Mouse (Mus musculus): ENCODE measurements around the gene Ddx49.

Ddx49 gene

DNA sequence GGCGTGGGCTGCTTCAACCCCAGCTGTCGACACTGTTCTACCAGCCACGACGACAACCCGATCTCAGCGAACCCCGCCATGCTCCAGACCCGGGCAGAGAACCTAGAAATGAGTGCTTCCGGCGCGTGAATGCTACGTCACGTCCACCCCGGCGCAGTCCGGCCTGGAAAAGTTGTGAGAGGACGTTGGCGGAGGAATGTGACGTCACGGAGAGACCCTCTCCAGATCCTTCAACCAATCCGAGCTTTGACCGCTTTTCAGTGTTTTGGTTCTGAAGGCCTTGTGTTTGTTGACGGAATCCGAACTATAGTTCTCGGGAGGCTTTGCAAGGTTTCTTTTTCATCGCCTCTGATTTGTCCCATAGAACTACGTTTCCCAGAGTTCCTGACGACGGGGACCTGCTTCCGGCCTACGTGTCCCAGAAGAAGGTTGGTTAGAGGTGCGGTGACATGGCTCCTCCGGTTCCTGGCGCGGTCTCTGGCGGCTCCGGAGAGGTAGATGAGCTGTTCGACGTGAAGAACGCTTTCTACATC, at the start of gene Ddx49, which contains the start of gene Cope:
Gene Ddx49, minus strand, starts transcription at position 132 of the 533 bp plus-strand sequence.
Gene Cope, plus strand, starts transcription at position 161 of the 533 bp plus-strand sequence.
- DNase-seq, result peak; percentile 96

- no peak for DNase-seq
Measured at GRCm38 (mm10) chr8:70352000-70352384, 49.7 kb upstream of the Ddx49 start.

GRCm38 (mm10) chr8:70351035-70351999, 49.0 kb upstream of the Ddx49 start:
- DNase-seq, result no peak

GRCm38 (mm10) chr8:70347860-70348420, 45.7 kb upstream of the Ddx49 start:
- peak; percentile 67 to 72 for DNase-seq

DNA sequence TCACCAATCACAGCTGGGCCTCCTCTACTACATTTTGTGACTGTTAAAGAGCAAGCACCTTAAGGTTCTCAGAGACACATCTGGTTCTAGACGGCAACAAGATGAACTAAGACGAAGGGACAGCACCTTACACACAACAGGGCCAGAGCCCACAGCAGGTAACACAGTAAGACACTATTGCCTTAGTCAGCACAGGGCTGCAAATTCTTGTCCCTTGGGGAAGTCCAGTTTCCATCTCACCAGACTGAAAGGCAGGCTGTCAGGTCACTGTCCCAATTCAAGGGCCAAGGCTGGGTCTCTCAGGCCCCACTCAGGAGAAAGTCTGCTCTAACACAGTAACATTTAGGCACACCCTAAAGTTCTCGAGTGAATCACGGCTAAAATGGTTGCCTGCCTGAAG, 45.2 kb upstream of the Ddx49 start:
- DNase-seq, result no peak

DNA sequence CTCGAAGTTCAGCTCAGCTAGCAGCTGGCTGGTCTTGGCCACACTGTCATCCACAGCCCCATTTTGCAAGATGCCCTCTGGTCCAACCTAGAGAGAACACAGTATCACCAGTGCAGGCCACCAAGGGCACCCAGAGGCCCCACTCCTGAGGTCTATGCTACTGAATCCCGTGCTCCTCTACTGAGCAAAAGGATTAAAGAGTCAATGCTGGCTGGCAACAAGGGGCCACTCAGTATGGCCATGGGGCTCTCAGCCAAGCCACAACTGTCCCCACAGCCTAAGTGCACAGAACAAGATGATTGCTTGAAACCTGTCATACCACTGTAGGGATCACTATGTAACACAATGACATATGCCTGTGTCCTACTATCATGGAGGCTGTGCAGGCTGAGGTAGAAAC, 42.0 kb upstream of the Ddx49 start:
- no peak for DNase-seq

- DNase-seq, result peak; percentile 25 to 66
Measured at GRCm38 (mm10) chr8:70343696-70344095, 41.4 kb upstream of the Ddx49 start.

DNA sequence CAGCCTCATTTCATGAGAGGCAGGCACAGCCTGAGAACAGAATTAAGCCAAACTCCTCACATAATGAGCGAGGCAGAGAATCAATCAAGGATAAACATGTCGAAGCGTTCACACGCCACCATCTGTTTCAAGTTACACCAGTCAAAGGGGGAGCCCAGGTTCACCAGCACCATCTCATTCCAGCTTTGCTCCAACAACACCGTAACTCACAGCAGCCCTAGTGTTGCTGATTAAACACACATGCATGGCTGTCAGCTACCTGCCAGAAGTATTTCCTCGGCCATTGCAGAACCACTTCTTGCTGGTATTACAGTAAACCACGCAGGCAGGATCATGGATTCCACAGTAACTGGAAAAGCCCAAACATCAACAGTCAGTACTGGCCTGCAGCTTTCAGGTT, 40.8 kb upstream of the Ddx49 start:
- no peak for DNase-seq

DNA sequence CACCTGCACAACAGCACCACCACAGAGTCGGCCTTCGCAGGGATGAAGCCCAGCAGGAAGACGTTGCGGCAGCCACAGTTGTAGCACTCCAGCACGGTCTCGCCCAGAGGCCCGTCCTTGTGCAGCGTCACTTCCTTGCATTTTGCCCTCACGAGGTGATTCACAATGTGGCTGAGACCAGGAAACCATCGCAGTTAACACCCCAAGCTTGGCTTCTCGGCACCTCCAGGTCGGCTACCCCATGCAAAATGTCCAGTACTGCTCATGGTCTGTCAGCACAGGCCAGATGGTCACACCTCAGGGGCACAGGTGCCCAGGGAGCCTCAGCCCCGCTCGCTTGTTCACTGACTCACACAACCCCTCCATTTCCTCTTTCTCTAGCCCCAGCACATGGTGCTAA, 39.7 kb upstream of the Ddx49 start:
- no peak for DNase-seq

- DNase-seq, result no peak
Measured at GRCm38 (mm10) chr8:70340659-70341058, 38.4 kb upstream of the Ddx49 start.

- no peak for DNase-seq
Measured at GRCm38 (mm10) chr8:70338931-70339330, 36.6 kb upstream of the Ddx49 start.

DNA sequence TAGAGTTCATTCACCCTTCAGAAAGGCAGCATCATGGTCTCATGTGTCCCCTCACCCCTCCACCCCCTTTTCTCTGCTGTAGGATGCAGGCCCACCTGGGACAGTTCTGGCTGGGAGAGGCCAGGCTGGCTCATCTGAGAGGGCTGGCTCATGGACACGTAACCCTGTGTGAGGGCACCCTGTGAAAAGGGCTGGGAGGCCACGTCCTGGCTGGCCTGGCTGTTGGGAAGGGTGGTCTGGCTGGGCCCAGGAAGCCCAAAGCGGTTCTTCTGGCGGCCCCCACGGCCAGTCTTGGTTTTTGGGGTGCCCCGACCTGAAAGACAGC, 30.6 kb upstream of the Ddx49 start:
- DNase-seq, result no peak

GRCm38 (mm10) chr8:70332070-70332877, 30.0 kb upstream of the Ddx49 start:
- DNase-seq, result peak in 1 of 2 experiments; percentile 77

DNA sequence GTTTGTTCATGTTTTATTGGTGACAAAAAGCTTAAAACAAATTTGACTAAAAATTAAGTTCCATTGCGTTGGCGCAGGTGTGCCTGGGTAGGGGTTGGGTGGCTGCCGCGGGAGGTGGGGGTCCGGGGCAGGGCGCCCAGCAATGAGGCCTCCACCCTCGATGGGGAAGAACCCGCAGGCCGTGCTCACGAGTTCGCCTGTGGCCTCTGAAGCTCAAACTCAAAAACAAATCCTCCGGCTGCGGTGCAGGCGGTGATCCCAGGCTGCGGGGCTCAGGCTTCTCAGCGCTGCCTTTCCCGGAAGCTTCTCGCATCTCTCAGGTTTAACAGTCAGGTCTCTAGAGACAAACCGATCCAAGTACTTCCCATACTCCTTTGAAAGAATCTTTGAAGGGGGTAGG, 29.2 kb upstream of the Ddx49 start:
- DNase-seq, result no peak

- DNase-seq, result peak in 1 of 2 experiments; percentile 64
Measured at GRCm38 (mm10) chr8:70330741-70331364, 28.6 kb upstream of the Ddx49 start.

- DNase-seq, result no peak
Measured at GRCm38 (mm10) chr8:70329835-70330740, 27.8 kb upstream of the Ddx49 start.

GRCm38 (mm10) chr8:70329124-70329834, 27.0 kb upstream of the Ddx49 start, which contains the start of gene Gdf1:
Gdf1 (plus strand) TSS chr8:70329817.
- DNase-seq, result no peak

DNA sequence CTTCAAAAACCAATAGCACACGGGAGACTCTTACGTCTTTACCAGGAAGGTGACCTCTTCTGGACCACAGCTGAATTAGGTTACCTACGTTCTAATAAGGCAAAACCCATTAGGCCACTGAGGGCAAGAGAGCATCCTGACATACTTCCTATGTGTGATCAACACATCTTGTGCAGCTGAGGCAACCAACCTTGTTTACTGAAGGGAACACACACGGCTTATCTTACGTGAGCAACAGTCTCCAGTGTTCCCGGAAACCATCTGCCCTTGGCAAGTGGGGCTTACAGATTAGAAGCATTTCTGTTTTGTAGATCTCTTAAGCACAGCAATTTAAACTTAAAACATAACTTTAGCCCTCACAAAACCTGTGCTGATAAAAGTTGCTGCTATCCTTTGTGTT, 25.2 kb upstream of the Ddx49 start:
- no peak for DNase-seq

DNA sequence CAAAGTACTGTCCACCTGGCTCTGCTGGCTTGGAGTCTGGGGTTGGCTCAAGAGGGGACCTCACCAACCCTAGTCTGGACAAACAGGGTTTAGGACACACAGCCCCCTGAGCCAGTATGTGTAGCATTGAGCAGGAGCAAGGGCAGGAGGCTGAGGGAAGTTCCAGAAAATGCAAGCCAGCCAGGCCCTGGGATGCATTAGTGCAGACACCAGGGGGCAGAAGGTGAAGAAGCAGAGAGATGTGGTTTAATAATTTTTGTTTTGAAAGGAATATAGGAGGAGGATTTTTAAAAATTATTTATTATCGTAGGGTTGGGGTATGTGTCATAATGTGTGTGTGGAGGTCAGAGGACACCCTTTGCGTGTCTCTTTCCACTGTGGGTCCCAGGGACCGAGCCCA, 21.4 kb upstream of the Ddx49 start:
- no peak for DNase-seq

- no peak for DNase-seq
Measured at GRCm38 (mm10) chr8:70317872-70318271, 15.6 kb upstream of the Ddx49 start.

Data from kidney, postnatal 36 days (tissue).